Mouse (Mus musculus) right cerebral cortex, postnatal 14 days (tissue): ENCODE measurements around the gene Lsamp.

Experiments
- DNase-seq: peaks from one replicate; pipeline ENCODE4 v3.0.0; 2022

Lsamp gene

DNA sequence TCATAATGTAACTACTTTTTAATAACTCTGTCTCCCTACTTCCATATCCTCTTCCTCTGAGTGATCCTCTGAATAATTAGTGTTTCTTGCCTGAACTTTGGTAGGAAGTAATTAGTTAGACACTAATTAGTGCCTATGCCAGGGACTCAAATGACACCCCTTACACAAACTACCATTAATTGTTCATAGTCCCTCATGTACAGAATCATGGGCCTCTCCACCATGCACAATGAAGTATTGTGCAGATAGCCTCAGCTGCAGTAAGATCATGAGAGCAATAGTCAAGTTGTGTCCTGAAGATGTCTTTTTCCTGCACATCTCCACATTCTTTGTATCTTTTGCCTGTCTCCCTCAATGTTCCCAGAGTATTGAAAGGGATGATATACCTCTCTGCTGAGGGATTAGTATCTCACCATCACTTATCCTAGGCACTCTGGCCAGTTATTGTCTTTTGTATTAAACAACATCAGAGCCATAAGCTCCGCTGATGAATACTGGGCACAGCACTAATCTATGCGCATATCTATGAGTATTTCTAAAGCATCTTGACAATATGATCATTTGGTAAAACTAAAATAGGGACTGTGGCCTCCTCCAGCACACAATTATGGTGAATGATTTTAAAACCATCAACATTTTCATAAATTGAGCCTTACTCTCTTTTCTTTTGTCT is 1292.0 kb downstream of the Lsamp start:
- DNase-seq = no peak

DNA sequence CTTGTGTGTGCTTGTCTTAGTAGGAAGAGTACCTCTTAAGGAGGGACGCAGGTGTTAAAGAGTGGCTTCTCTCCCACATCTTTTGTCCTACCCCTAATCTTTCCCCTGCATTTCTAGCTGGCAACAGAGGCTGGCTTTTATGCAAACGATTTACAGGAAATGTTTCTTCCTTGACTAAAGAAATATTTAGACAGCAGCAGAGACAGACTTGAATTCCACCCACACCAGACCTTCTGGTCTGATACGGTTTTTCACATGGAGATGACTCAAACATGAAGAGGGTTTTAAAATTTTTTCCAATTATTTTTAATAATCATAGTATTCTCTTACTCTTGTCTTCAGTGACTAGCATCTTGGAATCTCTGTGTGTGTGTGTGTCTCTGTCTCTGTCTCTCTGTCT is 1333.8 kb downstream of the Lsamp start:
- DNase-seq = no peak

DNA sequence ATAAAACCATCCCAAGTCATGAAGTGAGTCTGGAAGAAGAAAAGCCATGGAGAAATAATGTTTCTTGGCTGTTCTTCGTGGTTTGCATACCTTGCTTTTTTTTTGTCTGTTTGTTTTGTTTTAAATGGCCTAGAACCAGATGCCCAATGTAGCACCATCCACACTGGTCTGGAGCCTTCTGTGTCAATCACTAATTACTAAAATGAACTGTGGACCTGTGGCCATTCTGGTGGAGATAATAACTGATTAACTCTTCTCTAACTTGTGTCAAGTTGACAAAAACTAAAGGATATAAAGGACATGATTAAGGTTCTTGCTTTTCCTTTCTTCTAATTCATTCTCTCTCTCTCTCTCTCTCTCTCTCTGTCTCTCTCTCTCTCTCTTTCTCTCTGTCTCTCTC is 1359.3 kb downstream of the Lsamp start:
- DNase-seq = no peak

DNA sequence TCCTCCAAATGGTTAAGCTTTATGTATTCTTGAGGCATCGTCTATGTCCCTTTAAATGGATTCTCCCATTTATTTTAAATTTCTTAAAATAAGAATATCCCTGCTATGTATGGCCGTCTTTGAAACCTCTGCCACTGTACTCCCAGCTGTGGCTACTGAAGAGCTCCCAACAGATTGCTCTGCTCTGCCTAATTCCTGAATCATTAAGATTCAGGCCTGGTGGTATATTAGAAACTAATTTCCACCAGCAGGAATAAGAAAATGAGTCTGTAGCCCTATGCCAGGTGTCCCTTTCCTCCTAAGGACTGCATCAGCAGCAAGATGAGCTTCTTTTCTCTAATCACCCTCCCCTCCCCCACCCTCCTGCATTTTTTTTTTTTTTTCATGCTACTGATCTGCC is 1381.0 kb downstream of the Lsamp start:
- DNase-seq = no peak

DNA sequence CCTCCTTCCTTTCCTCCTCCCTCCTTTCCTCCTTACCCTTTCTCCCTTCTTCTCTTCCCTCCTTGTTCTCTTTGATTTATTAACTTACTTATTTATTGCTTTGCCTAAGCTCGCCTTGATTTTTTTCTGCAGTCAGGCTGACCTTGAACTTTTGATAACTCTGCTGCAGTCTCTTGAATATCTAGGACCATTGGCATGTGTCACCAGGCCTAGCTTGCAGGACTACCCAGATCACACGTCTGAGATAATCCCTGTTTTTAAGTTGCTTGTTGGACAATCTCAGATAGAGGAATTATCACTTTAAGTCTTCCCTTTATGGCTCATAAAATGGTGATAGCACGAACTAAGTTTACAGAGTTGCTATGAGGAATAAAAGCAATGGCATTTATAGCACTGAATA is 1399.5 kb downstream of the Lsamp start:
- DNase-seq = no peak

DNA sequence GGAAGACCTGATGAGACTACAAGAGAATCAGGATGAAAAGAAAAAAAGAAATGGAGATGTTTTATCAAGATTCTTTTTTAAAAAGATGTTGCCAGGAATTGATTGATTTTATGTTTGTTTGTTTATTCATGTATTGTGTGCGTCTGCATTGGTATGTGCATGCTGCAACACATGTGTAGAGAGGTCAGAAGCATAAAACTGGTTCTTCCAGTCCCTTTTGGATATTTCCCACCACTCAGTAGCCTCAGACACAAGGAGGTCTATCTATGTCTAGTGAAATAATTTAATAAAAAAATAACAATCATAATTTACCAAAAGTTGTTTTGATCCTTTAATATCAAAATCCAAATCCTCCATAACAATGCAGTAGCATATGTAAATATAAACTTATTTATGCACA is 1400.1 kb downstream of the Lsamp start:
- DNase-seq = no peak

DNA sequence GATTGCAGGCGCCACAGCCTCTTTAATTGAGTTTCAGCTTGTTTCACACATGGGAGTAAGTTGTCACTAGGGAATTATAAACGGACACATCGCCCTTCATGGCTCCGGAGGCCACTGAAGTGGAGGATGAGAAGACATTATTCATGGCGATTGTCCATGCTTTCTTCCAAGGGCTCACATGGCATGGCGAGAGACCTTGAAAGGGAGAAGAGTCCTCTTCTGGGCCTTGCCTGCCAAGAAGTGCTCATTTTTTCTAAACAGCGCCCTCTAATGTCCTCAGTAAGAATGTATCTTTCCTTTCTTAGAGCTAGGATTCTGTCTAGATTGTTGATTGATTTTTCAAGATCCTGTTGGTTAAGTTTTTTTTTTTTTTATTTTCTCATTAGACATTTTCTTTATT is 1424.7 kb downstream of the Lsamp start:
- DNase-seq = no peak

DNA sequence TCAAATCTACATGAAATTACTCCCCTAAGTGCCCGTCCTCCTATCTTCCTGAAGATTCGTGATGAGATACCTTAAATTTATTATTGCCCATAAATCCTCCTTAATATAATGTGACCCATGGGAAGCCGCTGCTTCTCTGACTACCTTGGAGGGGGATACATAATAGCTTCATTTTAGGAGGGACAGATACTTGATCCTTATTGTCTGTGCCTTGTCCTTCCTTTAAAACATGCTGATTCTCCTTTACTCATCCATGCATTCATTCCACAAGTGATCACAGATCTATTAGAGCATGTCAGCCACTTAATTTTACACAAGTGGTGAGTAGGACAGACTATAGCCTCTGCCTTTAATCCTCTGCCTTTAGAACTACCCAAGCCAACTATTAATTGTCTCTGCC is 1426.5 kb downstream of the Lsamp start:
- no peak for DNase-seq

DNA sequence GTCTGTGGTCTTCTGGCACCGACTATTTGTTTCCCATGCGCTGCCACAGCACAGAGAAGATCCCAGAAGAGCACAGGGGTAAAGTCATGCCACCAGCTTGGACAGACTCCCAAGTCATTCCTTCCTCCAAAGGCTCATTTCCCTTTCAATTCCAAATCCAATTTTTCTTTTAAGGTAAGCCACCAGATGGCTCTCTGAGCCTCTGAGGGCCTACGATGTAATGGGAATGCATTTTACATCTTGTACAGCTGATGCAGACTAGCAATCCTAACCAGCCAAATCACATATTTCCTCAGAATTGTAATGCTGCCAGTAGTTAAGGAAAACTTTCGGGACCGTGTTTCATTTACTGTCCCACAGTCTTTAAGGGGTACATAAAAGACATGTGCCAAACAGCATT is 1433.2 kb downstream of the Lsamp start:
- DNase-seq = no peak

DNA sequence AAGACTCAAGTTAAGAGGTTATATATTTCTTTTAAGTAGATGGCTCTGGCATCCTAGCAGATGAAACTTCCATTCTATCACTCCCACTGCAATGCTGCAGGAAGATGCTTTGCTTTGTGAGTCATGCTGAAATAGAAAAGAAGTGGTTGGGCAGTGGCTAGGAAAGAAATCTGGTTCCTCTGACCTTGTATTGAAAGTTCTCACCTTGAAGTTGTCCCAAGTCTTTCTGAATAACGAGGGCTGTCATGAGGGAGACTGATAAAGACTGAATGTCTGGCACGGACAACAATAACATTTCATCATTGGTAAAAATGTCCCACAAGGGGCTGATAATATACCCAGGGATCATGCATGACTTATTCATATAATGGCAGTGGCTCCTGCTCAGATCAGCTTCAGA is 1483.2 kb downstream of the Lsamp start:
- no peak for DNase-seq

DNA sequence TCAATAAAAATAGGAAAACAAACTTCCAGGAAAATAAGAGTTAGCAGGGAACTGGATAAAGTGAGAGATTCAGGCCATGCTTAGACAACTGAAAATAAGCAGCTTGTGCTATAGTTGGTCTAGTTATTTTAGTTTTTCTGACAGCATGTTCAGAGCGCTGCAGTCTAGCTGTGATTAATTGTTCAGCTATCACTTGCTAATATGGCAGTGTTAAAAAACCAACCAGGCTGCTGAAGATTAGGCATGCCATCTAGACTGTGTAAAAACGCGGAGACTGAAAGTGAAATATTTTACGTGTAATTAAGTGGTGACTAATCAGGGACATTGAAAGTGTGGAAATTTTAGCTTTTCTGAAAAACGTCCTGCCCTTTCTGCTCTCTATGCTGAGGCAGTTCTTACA is 1494.5 kb downstream of the Lsamp start:
- DNase-seq = no peak

DNA sequence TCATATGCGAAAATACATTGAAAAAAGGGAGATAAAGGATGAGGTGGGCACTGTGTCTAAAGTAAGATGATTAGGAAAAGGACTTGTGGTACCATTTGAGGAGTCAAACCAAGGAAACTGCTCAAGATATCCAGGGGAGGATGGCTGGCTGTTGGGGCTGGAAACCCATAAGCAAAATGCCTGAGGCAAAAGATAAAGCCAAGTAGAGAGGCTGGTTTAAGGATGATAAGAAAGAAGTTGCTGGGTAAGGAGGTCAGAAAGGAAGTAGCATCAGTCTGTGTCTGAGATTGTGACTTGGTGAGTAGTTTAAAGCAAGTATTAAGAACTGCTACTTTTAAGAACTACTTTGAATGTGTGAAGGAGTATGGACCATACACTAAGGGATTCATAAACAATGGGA is 1497.7 kb downstream of the Lsamp start:
- no peak for DNase-seq

DNA sequence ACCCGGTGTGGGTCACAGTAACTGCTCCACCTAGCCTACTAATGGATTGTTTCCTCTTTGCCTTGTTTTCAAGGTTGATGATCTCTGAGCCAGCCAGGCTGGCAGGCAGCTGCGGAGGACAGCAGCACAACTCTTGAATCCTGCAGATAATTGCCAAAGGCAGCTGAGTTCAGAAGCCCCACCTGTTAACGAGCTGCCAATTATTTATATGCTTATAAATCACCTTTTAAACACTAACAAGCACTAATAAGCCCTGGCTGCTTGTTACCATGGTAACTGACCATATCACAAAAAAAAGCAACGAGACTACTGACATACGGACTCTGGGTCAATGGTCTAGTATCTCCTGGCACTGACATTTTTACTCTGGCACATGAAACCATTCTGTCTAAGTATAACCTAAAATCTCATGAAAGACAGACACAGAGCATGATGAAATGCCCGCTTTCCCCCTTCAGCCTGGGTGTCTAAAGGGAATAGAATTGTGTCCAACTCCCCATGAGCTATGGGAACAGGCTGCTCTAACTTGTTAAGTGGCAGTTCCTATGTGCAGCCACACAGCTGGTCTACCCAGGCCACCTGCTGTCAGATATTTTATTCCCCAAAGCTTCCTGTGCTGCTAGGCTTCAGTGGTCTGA is 1526.9 kb downstream of the Lsamp start:
- DNase-seq = no peak

DNA sequence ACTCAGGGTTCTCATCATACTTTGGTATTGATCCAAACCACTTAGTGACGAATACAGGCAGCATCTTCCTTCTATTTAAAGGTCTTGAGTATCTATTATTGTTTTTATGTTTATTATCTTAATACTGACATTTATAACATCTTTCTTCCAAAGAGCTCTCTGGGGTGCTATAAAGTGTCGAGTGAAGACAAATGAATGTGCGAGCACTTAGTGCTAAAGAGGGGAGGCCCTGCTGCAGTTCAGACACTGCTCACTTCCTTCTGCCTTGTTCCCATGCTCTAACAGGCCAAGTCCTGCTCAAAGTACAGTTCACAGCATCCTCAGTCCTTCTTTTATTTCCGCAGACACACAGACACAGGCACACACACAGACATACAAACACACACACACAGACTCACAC is 1537.4 kb downstream of the Lsamp start:
- DNase-seq = no peak

DNA sequence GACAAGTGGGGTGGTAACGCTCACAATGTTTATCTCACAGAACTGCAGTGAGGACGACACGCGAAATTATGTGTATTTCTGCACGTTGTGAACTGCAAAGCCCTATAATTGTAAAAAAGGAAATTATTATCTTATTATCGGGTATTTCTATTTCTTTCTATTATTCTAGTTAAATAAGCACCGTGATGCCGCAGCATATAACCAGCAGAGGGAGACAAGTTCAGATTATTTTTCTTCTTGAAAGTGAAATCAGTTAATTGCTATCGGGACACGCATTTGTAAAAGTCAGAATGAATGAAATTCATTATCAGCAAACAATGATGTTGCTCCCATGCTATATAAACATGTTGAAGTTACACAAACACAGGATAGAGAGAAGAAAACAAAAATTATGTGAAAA is 1540.1 kb downstream of the Lsamp start:
- DNase-seq = no peak

DNA sequence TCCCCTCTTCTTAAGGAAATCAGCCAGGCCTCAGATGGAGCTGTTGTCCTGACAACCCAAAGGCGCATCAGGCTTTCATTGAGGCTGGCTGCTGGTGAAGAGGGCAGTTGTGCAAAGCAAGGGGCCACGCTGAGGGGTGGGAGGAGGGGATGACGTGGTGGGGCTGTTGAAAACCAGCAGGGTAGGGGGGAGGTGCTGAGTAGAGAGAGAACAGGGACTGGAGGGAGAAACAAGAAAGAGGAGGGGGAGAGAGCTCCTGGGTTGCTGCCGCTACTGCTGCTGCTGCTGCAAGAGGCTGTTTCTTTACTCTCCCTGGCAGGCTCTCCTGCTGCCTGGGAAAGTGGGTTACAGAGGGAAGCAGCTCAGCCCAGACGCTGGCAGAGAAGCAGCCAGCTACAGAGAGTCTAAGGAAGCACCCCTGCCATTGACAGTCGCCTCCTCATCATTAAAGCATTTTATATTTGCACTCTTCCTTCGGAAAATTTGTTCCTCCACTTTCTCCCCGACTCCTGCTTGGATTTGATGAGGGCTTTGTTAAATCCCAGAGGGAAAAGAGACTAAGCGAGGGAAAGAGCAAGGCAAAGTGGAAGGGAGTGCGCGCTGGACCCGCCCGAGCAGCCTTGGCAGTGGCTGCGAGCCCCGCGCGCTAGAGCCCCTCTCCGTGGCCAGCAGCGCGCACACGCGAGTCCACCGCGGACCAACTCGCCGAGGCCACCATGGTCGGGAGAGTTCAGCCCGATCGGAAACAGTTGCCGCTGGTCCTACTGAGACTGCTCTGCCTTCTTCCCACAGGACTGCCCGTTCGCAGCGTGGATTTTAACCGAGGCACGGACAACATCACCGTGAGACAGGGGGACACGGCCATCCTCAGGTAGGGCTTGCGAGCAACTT is 1548.7 kb downstream of the Lsamp start:
- DNase-seq = peak; percentile 51

DNA sequence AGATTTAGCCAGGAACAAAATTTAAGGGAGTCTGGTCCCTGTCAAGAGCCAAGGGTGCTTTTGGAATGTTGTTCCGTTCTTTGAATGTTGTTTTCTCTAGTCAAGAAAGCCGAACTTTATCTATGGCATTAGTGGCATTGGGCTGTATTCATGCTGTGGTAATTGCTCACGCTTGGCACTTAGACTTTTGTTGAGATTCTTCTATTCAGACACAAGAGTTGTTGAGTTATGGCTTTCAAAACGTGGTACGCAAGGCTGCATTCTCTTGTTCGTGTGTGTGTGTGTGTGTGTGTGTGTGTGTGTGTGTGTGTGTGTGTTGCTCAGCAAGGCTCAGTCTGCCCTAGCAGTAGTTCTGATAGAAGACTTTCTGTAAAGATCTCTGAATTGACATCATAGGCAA is 1549.5 kb downstream of the Lsamp start:
- DNase-seq = no peak

DNA sequence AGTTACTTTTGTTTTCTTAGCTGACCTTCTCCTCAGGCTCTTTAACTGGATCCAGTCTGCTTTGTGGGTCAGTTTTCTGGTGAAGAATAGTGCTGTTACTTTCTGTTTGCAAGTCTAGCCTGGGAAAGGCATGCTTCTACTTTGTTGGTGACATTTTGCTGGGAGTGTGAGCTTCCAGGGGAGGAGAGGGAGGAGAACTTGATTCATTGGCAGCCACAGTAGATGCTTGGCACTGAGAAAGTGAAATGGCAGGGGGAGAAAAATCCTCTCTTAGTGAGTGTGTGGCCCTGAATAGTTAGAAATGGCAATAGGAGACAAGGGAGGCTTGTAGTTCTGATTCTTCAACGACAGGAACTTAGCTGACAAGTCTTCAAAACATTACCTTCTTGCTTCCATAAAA is 1551.6 kb downstream of the Lsamp start:
- no peak for DNase-seq

DNA sequence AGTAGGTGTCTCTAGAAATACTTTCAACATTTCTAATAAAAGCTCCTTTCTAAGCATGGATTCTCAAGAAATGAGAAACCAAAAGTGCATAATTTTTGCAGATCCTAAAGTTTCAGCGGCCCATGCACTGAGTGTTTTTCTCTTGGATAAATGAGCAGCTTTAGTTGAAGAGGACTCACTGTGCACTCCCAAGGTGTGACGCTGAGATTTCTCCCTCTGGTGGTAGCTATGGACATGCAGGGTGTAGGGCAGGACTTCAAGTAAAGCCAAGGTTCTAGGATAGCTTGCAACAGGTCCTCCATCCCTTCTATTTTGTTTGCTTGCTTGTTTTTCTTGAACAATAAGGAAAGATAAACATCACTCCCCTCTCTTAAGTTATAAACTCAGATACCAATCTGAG is 1558.5 kb downstream of the Lsamp start:
- no peak for DNase-seq

DNA sequence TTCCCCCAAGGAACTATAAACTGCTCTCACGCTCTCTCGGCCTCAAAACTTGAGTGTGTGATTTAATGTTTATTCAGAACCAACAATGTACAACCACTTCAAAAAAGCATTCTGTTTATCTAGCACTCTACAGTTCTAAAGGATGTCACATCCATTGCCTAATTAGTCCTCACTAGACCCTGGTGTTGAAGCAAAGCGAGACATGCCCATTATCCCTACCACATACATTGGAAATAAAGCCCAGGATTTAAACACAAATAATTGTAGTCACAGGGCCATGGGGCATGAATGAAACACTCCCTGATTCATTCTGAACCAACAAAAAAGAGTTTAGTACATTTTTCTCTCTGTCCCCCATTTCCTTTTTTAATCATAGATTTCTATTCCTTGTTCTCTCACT is 1567.0 kb downstream of the Lsamp start:
- DNase-seq = no peak

DNA sequence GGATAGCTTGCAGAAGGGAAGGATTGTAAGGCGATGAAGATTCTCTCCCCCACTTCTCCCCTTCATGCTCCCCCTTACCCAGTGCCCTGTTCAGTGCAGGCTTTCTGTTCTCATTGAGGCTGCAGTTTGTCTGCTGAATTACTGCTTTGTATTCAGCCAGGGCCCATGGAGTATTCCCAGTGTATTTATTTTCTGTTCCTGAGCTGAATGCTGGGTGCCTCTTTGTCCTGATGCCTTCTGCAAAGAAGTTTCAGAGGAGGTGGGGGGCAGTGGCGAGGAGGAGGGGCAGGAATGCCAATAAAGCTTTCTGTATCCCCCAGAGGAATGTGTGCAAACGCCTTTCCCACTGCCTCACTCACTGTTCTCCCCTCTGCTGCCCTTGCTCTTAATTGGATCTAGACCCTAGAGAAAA is 1567.7 kb downstream of the Lsamp start:
- DNase-seq = no peak

DNA sequence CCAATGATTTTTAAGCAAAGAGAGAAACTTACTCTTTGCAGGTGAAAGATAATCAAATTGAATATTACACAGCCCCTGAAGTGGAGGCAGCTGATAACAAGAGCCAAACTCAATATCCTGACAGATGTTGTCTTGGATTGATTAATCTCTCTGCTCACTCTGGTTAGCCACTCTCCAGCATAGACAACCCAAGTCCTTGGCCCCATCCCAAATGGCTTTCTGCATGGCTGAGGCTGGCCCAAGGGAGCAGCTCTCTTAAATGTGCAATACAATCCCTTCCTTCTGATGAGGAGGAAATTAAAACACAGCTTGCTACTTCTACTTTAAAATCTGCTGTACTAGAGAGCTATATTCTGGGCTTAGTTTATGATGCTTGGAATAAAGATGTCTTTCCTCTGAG is 1572.9 kb downstream of the Lsamp start:
- DNase-seq = no peak

DNA sequence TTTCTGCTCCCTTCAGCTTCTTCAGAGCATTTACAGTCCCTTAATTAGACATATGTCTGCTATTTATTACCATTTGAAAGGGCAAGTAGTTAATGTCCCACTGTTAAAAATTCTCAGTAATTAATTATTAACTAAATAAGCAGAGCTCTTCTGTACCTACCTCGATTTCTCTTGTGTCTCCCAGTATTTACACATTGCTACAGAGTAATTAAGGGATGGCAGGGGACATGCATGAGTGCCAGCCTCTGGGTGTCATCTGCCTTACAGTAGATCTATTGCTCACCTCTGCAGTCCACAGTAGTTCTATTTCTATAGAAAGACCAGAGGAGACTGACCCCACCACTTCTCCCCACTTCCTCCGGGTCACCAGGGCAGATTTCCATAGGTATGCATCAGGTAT is 1581.1 kb downstream of the Lsamp start:
- no peak for DNase-seq

DNA sequence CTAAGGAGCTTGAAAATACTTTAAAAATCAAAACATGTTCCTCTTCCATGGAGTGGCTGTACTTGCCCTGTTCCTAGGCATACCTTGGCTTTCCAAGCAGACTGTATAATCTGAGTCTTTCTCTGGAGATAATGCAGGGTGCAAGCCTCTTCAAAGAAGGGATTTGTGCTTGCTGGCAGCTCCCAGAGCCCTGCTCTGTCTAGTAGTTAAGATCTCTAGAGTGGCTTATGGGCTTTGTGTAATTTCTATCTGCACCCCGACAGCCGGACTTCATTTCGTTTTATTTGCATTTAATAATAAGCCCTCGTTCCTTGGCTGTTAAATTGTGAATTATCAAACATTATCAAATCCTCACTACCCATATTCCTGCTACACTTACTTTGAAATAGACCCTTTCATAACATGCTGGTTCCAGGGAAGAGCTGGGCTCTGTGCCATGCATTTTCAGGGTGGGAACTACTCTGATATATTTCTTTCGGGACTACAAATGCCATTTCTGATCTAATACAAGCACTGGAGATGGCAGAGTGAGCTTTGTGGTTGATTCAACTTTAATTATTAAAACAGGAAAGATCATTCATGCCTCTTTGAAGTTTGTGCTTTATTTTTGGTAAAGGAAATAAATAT is 1604.6 kb downstream of the Lsamp start:
- DNase-seq = peak; percentile 19
